Mouse (Mus musculus) heart, embryonic 16.5 days (tissue): ENCODE measurements at regions not wholly inside any gene's neighbourhood (a gene's known extent, or its start where the extent isn't known, plus 50 kb on each side); places are given as distances from the start of the nearest gene placed in this dataset.

ENCODE experiments used
- ATAC-seq: fragments of 200-750 bp; cut with Nextera tagmentation; replicated peaks from 2 replicates; pipeline ENCODE4 v1.8.0; 2017; ENCODE audit warnings: moderate number of reproducible peaks; ENCODE audit not compliant: insufficient read depth, low FRiP score; ENCODE audit errors: extremely low read depth
- H3K27ac ChIP-seq: fragments of 300-500 bp; sonication (generic); 2 replicates; pipeline ENCODE4 v1.5.1; 2014; ENCODE audit warnings: mild to moderate bottlenecking, low read length, control low read depth, moderate library complexity
- H3K27me3 ChIP-seq: fragments of 300-500 bp; sonication (generic); 2 replicates; pipeline ENCODE4 v1.6.1; 2014; ENCODE audit warnings: low read length, mixed read lengths; ENCODE audit not compliant: control insufficient read depth, insufficient read depth
- H3K36me3 ChIP-seq: fragments of 300-500 bp; sonication (generic); 2 replicates; pipeline ENCODE4 v1.6.1; 2014; ENCODE audit not compliant: control insufficient read depth, insufficient read depth
- H3K4me1 ChIP-seq: fragments of 300-500 bp; sonication (generic); 2 replicates; pipeline ENCODE4 v1.6.1; 2014; ENCODE audit warnings: low read length, mixed read lengths; ENCODE audit not compliant: control insufficient read depth, insufficient read depth
- H3K4me2 ChIP-seq: fragments of 300-500 bp; sonication (generic); 2 replicates; pipeline ENCODE4 v1.6.1; 2014; ENCODE audit warnings: low read depth, mild to moderate bottlenecking, control low read depth, low read length
- H3K4me3 ChIP-seq: fragments of 300-500 bp; sonication (generic); 2 replicates; pipeline ENCODE4 v1.5.1; 2014; ENCODE audit warnings: mild to moderate bottlenecking, control low read depth, low read length
- H3K9ac ChIP-seq: fragments of 300-500 bp; sonication (generic); 2 replicates; pipeline ENCODE4 v1.6.1; 2014; ENCODE audit warnings: low read length, control low read depth
- H3K9me3 ChIP-seq: fragments of 300-500 bp; sonication (generic); replicated peaks from 2 replicates; pipeline ENCODE4 v1.6.1; 2016; ENCODE audit warnings: low read length; ENCODE audit not compliant: control insufficient read depth
- WGBS: fragments of 180-500 bp; shearing (Covaris S2); extraction: QIAGEN DNeasy Blood & Tissue Kit; methylation state at CpG from one replicate; pipeline ENCODE4 v1.1.7; 2014; 5-methylcytosine and 5-hydroxymethylcytosine counted together

DNA sequence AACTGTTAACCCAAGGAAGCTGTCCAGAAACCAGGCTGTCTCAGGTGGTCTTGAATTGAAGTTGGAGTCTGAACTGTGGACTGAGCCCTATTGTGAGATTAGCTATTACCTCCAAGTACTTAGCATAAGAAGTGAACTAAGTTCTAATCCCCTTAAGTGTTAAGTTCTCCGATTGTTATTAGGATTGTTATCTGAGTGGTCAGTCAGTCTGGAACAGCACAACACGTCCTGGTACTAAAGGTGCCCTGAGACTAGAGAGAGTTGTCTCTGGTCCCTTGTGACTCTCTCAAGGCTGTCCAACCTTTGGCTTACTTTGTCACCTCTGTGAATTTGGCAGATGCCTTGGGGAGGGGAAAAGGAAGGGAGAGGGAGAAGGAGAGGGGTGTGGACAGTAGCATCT is 369.0 kb downstream of the Ajap1 start:
- Histone ChIP-seq H3K9ac (no peak overlapping the region), H3K36me3 (no peaks in the 10 kb centered on the region), H3K9me3 (peaks cover 3% of the 10 kb centered on the region; the same call in 1 of the 2 replicates), H3K4me3 (no peak overlapping the region), H3K27me3 (no peaks in the 10 kb centered on the region), H3K27ac (no peak overlapping the region), H3K4me2 (no peak overlapping the region), H3K4me1 (no peaks in the 10 kb centered on the region)
- ATAC-seq, result no peak
- 60% methylated on average over 2 of the region's 2 CpGs for WGBS

DNA sequence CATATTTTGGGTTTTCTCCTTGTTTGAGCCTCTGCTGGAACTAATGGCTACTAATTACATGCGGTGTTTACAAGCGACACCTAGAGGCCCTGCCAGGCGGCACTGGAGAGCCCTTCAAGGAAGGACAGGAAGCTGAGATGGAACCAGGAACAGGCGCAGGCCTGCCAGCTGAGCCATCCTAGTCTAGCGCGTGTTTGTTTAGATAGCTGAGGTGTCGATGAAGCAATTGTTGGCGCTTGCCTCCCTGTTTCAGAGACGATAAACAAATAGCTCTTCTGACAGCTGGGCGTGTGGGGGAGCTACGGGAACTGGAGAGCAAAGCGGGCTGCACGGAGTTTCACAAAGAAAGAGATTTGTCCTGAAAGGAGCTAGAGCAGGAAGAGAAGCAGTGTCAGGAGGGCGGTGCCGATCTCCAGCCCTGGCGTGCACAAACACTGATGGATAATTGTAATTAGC is 372.3 kb downstream of the Ajap1 start:
- WGBS, result 34% methylated on average over 16 of the region's 16 CpGs
- H3K27me3 ChIP-seq, result no peaks in the 10 kb centered on the region

DNA sequence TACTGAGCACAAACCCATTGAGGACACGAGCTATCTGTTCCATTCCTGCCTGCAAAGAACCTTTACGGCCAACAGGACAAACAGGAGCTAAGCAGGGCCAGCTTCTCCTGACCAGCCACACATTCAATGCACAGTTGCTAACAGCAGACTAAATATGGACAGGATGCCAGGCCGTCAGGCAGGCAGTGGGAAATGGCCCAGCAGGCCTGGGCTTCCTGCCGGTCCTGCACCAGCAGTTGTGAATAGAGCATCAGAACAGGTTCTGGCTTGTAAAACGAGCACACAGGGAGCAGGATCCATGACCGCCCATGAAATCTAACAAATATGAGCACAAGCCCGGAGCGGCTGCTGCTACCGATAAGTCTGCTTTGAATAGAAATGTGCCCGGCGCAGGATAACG is 384.0 kb downstream of the Ajap1 start:
- no peaks in the 10 kb centered on the region for H3K27me3 ChIP-seq
- H3K36me3 ChIP-seq, result no peaks in the 10 kb centered on the region
- H3K9me3 ChIP-seq, result no peaks in the 10 kb centered on the region; the same call in 1 of the 2 replicates
- H3K9ac ChIP-seq, result no peak overlapping the region
- no peaks in the 10 kb centered on the region for H3K4me1 ChIP-seq
- H3K27ac ChIP-seq, result no peak overlapping the region
- WGBS, result 78% methylated on average over 12 of the region's 12 CpGs
- no peak for ATAC-seq
- no peak overlapping the region for H3K4me2 ChIP-seq
- H3K4me3 ChIP-seq, result no peak overlapping the region

More for the DNA sequence above, 372.3 kb downstream of the Ajap1 start:
- Histone ChIP-seq H3K36me3 (no peaks in the 10 kb centered on the region), H3K27ac (no peak overlapping the region), H3K4me1 (no peaks in the 10 kb centered on the region), H3K9me3 (peaks cover 2% of the 10 kb centered on the region; the same call in 1 of the 2 replicates), H3K9ac (no peak overlapping the region), H3K4me2 (no peak overlapping the region), H3K4me3 (no peak overlapping the region)
- no peak for ATAC-seq

DNA sequence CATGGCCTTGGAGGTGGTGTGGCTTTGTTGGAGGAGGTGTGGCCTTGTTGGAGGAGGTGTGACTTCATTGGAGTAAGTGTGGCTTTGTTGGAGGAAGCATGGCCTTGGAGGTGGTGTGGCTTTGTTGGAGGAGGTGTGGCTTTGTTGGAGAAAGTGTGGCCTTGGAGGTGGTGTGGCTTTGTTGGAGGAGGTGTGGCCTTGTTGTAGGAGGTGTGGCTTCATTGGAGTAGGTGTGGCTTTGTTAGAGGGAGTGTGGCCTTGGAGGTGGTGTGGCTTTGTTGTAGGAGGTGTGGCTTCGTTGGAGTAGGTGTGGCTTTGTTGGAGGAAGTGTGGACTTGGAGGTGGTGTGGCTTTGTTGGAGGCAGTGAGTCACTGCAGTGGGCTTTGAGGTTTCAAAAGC is 385.0 kb downstream of the Ajap1 start:
- no peaks in the 10 kb centered on the region for H3K4me1 ChIP-seq
- no peak overlapping the region for H3K27ac ChIP-seq
- no peaks in the 10 kb centered on the region for H3K36me3 ChIP-seq
- WGBS, result 50% methylated on average over 1 of the region's 1 CpGs
- ATAC-seq, result no peak
- H3K9ac ChIP-seq, result no peak overlapping the region
- no peak overlapping the region for H3K4me3 ChIP-seq
- H3K27me3 ChIP-seq, result no peaks in the 10 kb centered on the region
- no peaks in the 10 kb centered on the region; the same call in 1 of the 2 replicates for H3K9me3 ChIP-seq
- no peak overlapping the region for H3K4me2 ChIP-seq

DNA sequence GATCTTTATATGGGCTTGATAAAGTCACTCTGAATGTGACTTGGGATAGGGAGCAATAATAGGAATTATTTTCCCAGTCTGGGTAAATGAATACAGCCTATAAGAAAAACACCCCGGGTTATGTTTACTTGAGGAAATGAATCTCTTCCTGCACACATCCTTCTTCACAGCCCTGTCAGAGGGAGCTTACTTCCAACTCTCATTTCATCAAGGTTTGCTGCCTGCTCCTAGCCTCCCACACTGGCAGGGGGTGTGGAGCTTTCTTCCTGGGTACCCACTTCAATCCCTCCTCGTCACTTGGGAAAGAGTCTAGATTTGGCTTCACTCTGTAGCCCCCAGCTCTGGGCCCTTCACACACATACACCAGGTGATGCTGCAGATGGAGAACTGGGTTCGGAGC is 389.5 kb downstream of the Ajap1 start:
- ATAC-seq, result no peak
- Histone ChIP-seq H3K27me3 (no peaks in the 10 kb centered on the region), H3K4me1 (no peaks in the 10 kb centered on the region), H3K27ac (no peak overlapping the region), H3K4me3 (no peak overlapping the region), H3K4me2 (no peak overlapping the region), H3K9ac (no peak overlapping the region), H3K36me3 (no peaks in the 10 kb centered on the region), H3K9me3 (no peaks in the 10 kb centered on the region)
- 50% methylated on average over 3 of the region's 3 CpGs for WGBS

DNA sequence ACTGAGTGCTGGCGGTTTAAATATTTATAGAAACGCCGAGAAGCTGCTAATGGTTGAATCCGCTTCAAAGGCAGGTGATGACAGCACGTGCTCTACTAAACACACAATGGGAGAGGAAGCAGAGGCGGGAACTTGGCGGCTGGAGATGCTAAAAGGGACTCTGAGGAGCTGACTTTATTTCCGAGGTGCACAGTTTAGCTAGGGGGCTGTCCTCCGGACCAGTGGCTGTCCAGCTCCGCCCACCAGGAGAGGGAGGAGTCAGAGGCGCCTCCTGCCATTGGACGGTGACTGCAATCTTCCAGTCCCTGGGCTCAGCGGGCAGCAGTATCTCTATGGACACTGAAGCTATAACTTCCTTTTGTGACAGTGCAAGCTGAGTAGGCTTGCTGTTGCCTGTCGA is 400.4 kb downstream of the Ajap1 start:
- ATAC-seq, result no peak
- H3K4me1 ChIP-seq, result no peaks in the 10 kb centered on the region
- H3K27me3 ChIP-seq, result no peaks in the 10 kb centered on the region
- H3K27ac ChIP-seq, result no peak overlapping the region
- no peak overlapping the region for H3K4me2 ChIP-seq
- no peak overlapping the region for H3K4me3 ChIP-seq
- H3K36me3 ChIP-seq, result no peaks in the 10 kb centered on the region
- H3K9me3 ChIP-seq, result no peaks in the 10 kb centered on the region; the same call in 1 of the 2 replicates
- H3K9ac ChIP-seq, result no peak overlapping the region
- WGBS, result 22% methylated on average over 14 of the region's 14 CpGs

DNA sequence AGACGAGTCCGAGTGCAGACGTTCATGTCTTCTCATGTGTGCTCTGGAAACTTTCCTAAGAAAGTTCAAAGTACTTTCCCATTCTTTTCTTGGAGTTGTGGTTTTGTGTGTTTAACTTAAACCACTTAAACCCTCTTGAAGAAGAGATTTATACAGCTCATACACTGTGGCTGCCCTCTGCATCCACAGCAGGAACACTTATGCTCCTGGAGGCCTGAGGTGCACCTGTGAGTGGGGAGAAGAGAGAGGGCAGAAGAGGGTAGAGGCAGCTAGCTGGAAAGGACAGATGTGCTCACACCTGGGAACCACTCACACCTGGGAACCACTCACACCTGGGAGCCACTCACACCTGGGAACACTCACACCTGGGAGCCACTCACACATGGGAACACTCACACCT is 408.0 kb downstream of the Ajap1 start:
- ATAC-seq, result no peak

DNA sequence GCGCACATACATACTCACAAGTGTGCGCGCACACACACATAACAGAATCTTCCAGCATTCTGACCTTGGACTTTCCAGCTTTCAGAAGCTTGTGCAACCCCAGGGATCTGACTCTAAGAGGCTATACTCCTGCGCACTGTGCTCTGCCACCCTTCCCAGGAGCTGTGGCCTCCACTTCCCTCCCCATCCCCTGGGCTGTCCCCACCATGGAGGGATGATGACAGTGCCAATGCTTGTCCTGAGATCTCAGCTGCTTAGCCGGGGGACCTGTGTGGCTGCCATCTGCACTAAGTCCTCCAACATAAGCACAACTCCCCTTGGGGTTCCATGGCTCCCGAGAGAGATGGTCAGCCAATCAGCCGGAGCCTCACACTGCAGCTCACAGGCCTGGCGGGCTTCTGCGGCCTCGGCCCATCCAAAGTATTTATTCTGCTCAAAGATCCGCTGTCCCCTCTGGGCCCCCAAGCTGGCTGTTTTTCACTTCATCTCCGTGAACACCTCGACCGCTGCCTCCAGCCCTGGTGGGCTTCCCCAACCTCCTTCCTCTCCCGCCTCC is 412.3 kb downstream of the Ajap1 start:
- H3K27me3 ChIP-seq, result no peaks in the 10 kb centered on the region
- no peak overlapping the region for H3K4me2 ChIP-seq
- H3K9ac ChIP-seq, result no peak overlapping the region
- H3K4me1 ChIP-seq, result no peaks in the 10 kb centered on the region
- ATAC-seq, result no peak
- no peak overlapping the region for H3K4me3 ChIP-seq
- no peak overlapping the region for H3K27ac ChIP-seq
- 60% methylated on average over 15 of the region's 15 CpGs for WGBS
- H3K36me3 ChIP-seq, result no peaks in the 10 kb centered on the region
- H3K9me3 ChIP-seq, result peaks cover 3% of the 10 kb centered on the region; the same call in 1 of the 2 replicates

More for the DNA sequence above, 408.0 kb downstream of the Ajap1 start:
- Histone ChIP-seq H3K9me3 (no peaks in the 10 kb centered on the region), H3K27ac (no peak overlapping the region), H3K4me3 (no peak overlapping the region), H3K4me1 (no peaks in the 10 kb centered on the region), H3K4me2 (no peak overlapping the region), H3K9ac (no peak overlapping the region), H3K36me3 (no peaks in the 10 kb centered on the region), H3K27me3 (no peaks in the 10 kb centered on the region)
- WGBS, result 80% methylated on average over 3 of the region's 3 CpGs

DNA sequence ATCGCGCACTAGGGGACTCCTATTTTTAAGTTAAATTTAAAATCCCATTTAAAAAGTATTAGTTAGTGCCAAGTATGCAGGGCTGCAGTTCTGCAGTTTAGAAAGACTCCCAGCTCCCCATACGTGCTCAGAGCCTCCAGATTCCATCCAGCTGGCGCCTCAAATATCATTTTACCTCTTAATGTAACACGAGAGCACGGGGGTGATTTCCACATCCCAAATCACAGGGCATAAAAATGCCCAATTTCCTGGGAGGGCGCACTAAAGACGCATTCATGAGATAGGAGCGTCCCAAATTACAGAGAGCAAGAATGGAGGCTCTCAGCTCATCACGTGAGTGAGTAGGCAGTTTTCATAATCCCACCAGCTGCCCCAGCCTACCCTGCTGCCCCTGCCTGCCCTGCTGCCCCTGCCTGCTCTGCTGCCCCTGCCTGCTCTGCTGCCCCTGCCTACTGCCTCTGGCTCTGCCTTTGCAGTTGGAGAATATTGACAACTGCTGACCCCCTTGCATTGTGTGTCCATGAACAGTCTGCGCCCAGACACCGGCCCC is 414.1 kb downstream of the Ajap1 start:
- 76% methylated on average over 12 of the region's 12 CpGs for WGBS
- Histone ChIP-seq H3K4me3 (no peak overlapping the region), H3K4me1 (no peaks in the 10 kb centered on the region), H3K27ac (no peak overlapping the region), H3K4me2 (no peak overlapping the region), H3K9me3 (peaks cover 3% of the 10 kb centered on the region; the same call in 1 of the 2 replicates), H3K36me3 (no peaks in the 10 kb centered on the region), H3K9ac (no peak overlapping the region), H3K27me3 (no peaks in the 10 kb centered on the region)
- no peak for ATAC-seq
